Mouse (Mus musculus) liver, postnatal 0 days (tissue): ENCODE measurements around the gene Gad1.

ENCODE experiments used
- CTCF ChIP-seq: sonication (generic); IDR thresholded peaks from 2 replicates; pipeline ENCODE4 v1.5.1; 2016; ENCODE audit warnings: antibody characterized with exemption, low read depth
- EP300 ChIP-seq: IDR thresholded peaks from 2 replicates; pipeline ENCODE4 v1.6.1; 2016; ENCODE audit warnings: antibody characterized with exemption, low read depth, mild to moderate bottlenecking

DNA sequence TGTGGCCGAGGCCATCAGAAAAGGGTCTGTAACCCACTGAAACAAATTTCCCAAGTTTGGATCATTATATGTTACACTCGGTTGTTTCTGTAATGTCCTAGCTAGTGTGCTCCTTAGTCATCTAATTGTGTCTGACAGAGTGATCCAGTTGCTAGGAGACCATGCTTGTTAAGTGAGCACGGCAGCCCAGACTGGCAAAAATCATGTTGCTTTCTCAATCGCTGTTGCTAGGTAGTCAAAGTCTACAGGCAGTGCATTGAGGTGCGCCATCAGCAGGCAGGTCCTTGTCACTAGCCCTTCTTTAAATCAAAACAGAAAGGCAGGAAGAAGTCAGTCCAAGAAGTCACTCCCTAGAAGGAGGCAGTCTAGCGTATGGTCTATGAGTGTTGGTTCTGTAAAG lies 39.6 kb downstream of the Gad1 start:
- TF ChIP-seq CTCF (no peak), EP300 (no peak)
